Mouse (Mus musculus): ENCODE measurements around the gene Ccr7. TPM values are rescaled to one million over a fixed set of nuclear protein-coding genes. Genes with fewer than 3 reads are reported as not detected.

Gene Ccr7
- polyA plus RNA-seq, 1 experiment: 19.7 TPM

DNA sequence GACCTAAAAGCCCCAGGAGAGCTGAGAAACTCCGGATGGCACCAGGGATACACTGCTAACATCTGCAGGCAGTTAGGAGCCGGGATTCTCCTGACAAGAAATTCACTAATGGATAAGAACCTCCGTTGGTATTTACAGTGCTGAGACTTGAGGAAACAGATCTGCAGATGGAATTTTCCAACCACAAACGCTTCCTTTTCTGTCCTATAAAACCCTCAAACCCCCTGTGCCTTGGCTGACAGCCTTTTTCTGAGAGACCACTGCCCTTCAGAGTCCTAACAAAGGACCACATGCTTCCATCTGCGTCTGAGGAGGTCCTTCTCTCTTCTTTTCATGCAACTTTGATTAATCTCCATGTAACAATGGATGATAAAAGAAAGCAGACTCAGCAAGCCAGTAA, 6.8 kb upstream of the Ccr7 start:
- no peak for DNase-seq
- peaks cover 5% of the 10 kb centered on the region for H3K4me1 ChIP-seq (ENCODE audit: control insufficient read depth, insufficient read depth, low read length)
- 46% methylated on average over 5 of the region's 5 CpGs for WGBS
- no peak for TF ChIP-seq CTCF (IDR thresholded peaks at IDR 0.05; ENCODE audit: insufficient read depth, low read length)
- TF ChIP-seq POLR2A (IDR thresholded peaks at IDR 0.05; ENCODE audit: borderline replicate concordance, extremely low read depth, low read depth, low read length): no peak
- no peak overlapping the region for H3K4me3 ChIP-seq (replicated peaks; ENCODE audit: extremely low read depth, low read depth, low read length)

DNA sequence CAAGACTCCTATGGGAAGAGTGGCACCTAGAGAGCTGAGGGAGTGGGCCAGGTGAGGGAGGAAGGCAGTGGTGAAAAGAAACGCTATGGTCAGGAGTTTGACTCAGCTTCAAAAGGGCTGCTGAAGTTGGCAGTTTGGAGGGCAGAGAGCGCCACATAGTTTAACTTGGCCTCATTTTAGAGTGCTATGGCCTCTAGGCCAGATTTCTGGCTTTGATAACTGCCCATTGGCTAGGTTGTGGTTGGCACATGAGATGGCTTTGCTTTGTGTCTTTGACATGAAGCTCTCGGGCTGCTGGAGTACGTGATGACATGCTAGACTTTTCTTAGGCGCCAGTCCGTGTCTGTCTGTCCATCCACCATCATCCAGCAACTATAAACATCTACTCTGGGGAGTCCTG, 5.4 kb upstream of the Ccr7 start:
- Histone ChIP-seq H3K4me3 (replicated peaks; ENCODE audit: extremely low read depth, low read depth, low read length) (no peak overlapping the region), H3K4me1 (ENCODE audit: control insufficient read depth, insufficient read depth, low read length) (peaks cover 5% of the 10 kb centered on the region)
- WGBS: 84% methylated on average over 6 of the region's 6 CpGs
- no peak for TF ChIP-seq POLR2A (IDR thresholded peaks at IDR 0.05; ENCODE audit: borderline replicate concordance, extremely low read depth, low read depth, low read length)
- no peak for TF ChIP-seq CTCF (IDR thresholded peaks at IDR 0.05; ENCODE audit: insufficient read depth, low read length)
- no peak for DNase-seq

DNA sequence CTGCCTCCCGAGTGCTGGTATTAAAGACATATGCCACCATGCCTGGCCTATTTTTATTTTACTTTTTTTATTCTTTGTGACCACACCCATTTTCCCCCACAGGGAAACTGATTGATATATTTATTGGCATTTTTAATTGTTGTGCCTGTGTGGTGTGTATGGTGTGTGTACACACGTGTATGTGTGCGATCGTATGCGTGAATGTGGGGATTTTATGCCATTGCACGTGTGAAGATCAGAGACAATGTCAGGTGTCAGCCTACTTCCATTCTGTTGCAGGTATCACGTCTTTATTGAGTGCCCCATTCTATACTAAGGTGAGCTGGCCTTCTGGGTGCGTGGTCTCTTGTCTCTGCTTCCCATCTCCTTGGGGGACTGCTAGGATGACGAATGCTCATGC, 940 bp upstream of the Ccr7 start:
- no peak for TF ChIP-seq POLR2A (IDR thresholded peaks at IDR 0.05; ENCODE audit: borderline replicate concordance, extremely low read depth, low read depth, low read length)
- no peak for TF ChIP-seq CTCF (IDR thresholded peaks at IDR 0.05; ENCODE audit: insufficient read depth, low read length)
- WGBS: 90% methylated on average over 9 of the region's 9 CpGs
- DNase-seq: no peak
- no peak overlapping the region for H3K4me3 ChIP-seq (replicated peaks; ENCODE audit: extremely low read depth, low read depth, low read length)
- H3K4me1 ChIP-seq (ENCODE audit: control insufficient read depth, insufficient read depth, low read length): no peaks in the 10 kb centered on the region

DNA sequence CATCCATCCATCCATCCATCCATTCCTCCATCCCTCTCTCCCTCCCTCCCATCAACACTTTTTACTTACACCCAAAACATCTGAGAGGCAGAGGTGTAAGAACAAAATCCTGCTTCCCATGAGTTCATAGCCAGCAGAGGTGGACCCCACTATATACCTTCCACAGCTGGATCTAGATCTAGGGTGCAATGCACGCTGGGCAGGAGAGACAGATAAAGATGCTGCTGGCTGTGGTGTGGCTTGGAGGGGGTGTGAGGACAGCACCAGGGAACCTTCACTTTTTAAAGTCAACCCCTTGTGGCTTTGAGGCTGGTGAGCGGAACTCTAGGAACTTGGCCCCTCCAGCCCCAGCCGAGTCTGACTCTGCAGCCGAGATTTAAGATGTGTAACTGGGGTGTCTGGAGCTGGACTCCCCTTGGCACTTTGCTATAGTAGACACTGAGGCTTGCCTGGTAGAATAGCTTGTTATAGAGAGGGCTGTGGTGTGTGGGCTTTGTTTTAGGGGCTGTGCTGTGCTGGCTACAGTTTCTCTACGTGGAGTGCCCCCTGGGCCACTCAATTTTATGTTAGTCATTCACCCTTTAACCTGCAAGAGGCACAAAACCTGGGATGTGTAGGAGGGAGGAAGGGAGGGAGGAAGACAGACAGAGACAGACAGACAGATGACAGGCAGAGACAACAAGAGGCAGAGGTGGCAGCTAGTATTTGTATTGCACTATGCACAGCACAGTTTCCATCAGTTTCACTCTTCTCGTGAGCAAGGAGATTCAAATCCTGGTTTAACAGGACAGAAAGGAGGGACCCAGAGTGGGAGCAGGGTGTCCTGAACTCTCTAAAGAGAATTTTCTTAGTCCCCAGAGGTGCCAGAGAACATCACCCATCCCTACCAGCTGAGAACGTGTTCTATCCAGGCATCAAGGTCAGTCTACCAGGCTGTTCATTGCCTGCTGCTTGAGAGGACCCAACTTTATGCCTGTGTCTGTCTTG, 817 bp downstream of the Ccr7 start:
- TF ChIP-seq CTCF (IDR thresholded peaks at IDR 0.05; ENCODE audit: insufficient read depth, low read length) (no peak), POLR2A (IDR thresholded peaks at IDR 0.05; ENCODE audit: borderline replicate concordance, extremely low read depth, low read depth, low read length) (no peak)
- 73% methylated on average over 7 of the region's 7 CpGs for WGBS
- H3K4me3 ChIP-seq (replicated peaks; ENCODE audit: extremely low read depth, low read depth, low read length): peak overlapping the region; percentile 31
- H3K4me1 ChIP-seq (ENCODE audit: control insufficient read depth, insufficient read depth, low read length): peaks cover 5% of the 10 kb centered on the region
- no peak for DNase-seq

DNA sequence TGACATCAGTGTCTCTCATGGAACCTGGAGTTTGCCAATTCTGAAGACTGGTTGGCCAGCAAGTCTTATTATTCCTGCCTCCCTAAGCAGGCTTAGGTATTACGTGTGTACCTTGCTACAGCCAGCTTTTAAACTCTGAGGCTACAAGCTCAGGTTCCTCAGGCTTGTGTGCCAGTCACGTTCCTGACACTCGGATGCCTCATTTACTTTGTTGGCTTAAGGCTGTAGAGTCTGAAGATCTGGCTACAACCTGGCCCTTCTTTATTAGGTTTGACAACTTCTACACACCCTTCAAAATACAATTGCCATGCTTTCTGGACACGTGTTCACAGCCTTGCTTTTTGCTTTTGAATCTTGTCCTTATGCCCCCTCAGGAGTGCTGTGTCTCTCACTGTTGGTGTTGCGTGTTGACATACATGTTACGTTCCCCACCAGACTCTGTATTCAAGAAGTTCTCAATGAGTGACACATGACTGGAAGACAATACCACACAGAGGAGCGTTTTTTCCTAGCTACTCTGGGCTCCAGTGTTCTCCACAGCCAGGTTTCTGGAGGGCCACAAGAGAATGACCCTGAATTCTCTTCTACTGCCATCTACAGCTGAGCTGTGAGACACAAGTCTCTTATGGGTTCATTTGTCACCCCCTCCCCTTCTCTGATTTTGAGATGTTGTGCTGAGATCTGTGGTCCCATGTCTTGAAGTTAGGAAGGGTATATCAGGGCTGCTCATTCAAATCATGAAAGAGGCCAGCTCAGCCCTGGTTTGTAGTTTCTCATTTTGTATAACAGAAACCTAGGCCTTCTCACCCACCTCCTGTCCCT, 2.3 kb downstream of the Ccr7 start:
- Histone ChIP-seq H3K4me3 (replicated peaks; ENCODE audit: extremely low read depth, low read depth, low read length) (no peak overlapping the region), H3K4me1 (ENCODE audit: control insufficient read depth, insufficient read depth, low read length) (peaks cover 6% of the 10 kb centered on the region)
- TF ChIP-seq POLR2A (IDR thresholded peaks at IDR 0.05; ENCODE audit: borderline replicate concordance, extremely low read depth, low read depth, low read length) (no peak), CTCF (IDR thresholded peaks at IDR 0.05; ENCODE audit: insufficient read depth, low read length) (no peak)
- WGBS: 78% methylated on average over 7 of the region's 7 CpGs
- DNase-seq: no peak

DNA sequence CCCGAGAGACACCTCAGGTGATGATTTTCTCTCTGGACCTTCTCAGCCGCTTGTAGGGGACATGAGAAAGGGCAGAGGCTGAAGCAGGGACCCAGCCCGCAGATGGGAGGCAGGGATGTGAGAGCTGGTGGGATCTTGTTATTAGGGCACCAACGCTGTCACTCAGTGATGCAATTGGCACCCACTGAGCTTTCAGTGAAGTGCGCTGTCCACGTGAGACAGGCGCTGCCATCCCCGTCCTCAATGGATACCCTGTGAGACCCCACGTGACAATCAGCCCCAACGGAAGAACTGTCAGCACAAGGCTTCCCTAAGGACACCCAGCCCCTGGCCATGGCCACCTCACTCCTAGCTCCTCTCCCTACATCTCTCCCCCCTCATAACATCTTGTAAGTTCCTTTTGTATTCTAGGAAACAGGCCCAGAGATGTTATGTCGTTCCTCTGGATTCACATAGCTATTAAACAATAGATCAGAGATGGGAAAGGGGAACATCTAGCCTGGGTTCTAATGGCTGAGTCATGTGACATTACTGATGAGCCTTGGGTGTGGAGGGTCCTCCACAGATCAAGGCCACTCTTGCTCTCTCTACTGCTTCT, 3.4 kb downstream of the Ccr7 start:
- TF ChIP-seq CTCF (IDR thresholded peaks at IDR 0.05; ENCODE audit: insufficient read depth, low read length) (no peak), POLR2A (IDR thresholded peaks at IDR 0.05; ENCODE audit: borderline replicate concordance, extremely low read depth, low read depth, low read length) (no peak)
- H3K4me1 ChIP-seq (ENCODE audit: control insufficient read depth, insufficient read depth, low read length): peaks cover 11% of the 10 kb centered on the region
- 74% methylated on average over 11 of the region's 11 CpGs for WGBS

DNA sequence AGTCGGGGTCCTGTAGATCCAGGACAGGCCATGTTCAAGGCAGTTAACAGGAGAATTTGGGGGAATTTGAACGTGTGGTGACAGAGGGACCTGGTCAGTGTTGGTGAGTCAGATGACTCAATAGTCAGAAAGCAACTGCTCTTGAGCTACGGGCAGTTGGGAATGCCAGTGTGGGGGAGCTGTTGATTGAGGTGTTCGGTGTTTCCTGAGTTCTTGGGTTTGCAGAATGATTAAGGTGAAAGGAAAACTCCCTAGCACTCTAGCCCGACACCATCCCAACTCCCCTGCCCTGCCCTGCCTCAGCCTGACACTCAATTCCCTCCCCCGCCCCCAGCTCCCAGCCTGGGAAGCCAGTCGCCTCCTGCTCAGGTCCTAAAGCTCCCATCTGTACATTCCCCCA, 4.0 kb downstream of the Ccr7 start:
- no peak for DNase-seq
- WGBS: 64% methylated on average over 7 of the region's 7 CpGs
- peaks cover 11% of the 10 kb centered on the region for H3K4me1 ChIP-seq (ENCODE audit: control insufficient read depth, insufficient read depth, low read length)
- no peak overlapping the region for H3K4me3 ChIP-seq (replicated peaks; ENCODE audit: extremely low read depth, low read depth, low read length)
- no peak for TF ChIP-seq CTCF (IDR thresholded peaks at IDR 0.05; ENCODE audit: insufficient read depth, low read length)
- no peak for TF ChIP-seq POLR2A (IDR thresholded peaks at IDR 0.05; ENCODE audit: borderline replicate concordance, extremely low read depth, low read depth, low read length)

More for the DNA sequence above, 3.4 kb downstream of the Ccr7 start:
- no peak for DNase-seq
- H3K4me3 ChIP-seq (replicated peaks; ENCODE audit: extremely low read depth, low read depth, low read length): no peak overlapping the region

DNA sequence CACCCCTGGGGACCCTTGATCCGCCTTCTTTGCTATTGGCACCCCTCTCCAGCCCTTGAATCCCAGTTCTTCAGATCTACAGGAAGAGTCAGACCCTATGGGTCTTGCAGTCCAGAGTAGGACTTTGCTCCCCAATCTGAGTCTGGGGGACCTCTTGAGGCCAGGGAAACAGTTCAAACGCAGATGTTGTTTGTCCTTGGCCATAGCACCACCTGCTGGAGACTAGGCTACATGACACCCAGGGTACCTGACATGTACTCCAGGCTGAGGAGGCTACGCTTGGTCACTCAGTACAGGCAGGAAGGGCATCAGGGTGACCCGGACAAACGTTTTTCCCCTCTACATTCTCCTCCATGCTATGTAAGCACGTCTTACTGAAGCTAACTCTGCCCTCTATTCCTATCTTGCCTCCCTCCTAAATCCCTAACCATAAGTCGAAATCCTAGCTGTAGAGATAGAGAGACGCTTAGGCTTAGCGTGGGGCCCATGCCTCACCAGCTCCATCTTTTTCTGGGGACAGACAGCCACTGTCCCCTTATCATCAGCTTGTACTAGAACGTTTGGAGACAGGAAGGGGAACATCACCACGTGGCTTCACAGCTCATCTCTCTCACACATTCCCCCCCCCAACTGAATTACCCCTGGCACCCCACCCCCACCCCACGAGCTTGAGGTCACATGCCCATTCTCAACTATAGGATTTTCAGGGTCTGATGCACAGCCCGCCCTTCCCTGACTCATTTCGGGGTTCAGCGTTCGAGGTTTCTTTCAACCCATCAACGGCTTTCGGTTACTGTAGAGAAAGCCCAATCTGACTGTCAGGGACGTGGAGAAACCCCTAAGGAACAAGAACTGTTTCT, 4.7 kb downstream of the Ccr7 start:
- peak; percentile 70 for DNase-seq
- peak; percentile 99 for TF ChIP-seq CTCF (IDR thresholded peaks at IDR 0.05; ENCODE audit: insufficient read depth, low read length)
- TF ChIP-seq POLR2A (IDR thresholded peaks at IDR 0.05; ENCODE audit: borderline replicate concordance, extremely low read depth, low read depth, low read length): peak; percentile 11; the same call in 1 of the 2 replicates
- Histone ChIP-seq H3K4me1 (ENCODE audit: control insufficient read depth, insufficient read depth, low read length) (peaks cover 11% of the 10 kb centered on the region), H3K4me3 (replicated peaks; ENCODE audit: extremely low read depth, low read depth, low read length) (no peak overlapping the region)
- 43% methylated on average over 19 of the region's 19 CpGs for WGBS

Data from lung, adult 2 months (tissue).